Mouse (Mus musculus) cortical plate, adult 2 months (tissue): ENCODE measurements around the gene Kcmf1. TPM values are rescaled to one million over a fixed set of nuclear protein-coding genes. Genes with fewer than 3 reads are reported as not detected.

Source experiments
- H3K27ac ChIP-seq: fragments of 200-500 bp; 2 replicates; pipeline ENCODE4 v1.5.1; 2012; ENCODE audit warnings: low read length, control low read depth, inconsistent platforms; ENCODE audit not compliant: insufficient read depth
- H3K4me1 ChIP-seq: fragments of 200-500 bp; 2 replicates; pipeline ENCODE4 v1.6.1; 2011; ENCODE audit warnings: low read length; ENCODE audit not compliant: control insufficient read depth, insufficient read depth
- H3K4me3 ChIP-seq: fragments of 200-500 bp; 2 replicates; pipeline ENCODE4 v1.5.1; 2011; ENCODE audit warnings: mild to moderate bottlenecking, low read length, control low read depth; ENCODE audit not compliant: insufficient read depth
- CTCF ChIP-seq: fragments of 200-500 bp; IDR thresholded peaks from 2 replicates; pipeline ENCODE4 v1.5.1; 2011; ENCODE audit warnings: mild to moderate bottlenecking, control low read depth, low read length; ENCODE audit not compliant: insufficient read depth; ENCODE audit errors: extremely low read depth
- POLR2A ChIP-seq: fragments of 200-500 bp; IDR thresholded peaks from 2 replicates; pipeline ENCODE4 v1.6.1; 2011; ENCODE audit warnings: mild to moderate bottlenecking, low read length, control low read depth; ENCODE audit not compliant: insufficient read depth; ENCODE audit errors: extremely low read depth
- polyA plus RNA-seq: library from polyadenylated mRNA; depleted of rRNA; stranded (reverse); fragments of >200 nt; gene quantifications from 2 replicates; pipeline ENCODE4 v1.2.3, GENCODE M21; 2012

Gene Kcmf1
- polyA plus RNA-seq, 1 experiment, result 80.4 TPM

DNA sequence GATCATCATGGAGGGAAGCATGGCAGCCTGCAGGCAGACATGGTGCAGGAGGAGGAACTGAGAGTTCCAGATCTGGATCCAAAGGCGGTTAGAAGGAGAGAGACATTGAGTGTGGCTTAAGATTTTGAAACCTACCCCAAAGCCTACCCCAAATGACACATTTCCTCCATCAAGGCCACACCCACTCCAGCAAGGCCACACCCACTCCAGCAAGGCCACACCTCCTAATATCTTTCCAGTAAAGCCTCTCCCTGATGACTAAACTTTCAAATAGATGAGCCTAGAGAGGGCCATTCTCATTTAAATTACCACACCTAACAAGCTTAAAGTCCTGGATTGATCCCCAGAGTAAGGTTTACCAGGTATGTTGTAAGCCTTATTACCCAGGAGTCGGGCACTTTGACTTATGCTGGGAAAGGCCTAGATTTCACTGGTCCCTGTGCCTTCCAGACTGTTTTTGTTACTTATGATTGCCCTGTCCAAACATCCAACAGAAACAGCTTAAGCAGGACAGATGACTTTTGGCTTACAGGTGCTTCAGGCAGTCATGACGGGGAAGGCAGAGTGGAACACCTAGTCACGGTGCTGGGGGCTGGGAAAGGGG is 30.1 kb upstream of the Kcmf1 start:
- H3K4me1 ChIP-seq, result no peaks in the 10 kb centered on the region
- H3K4me3 ChIP-seq, result no peak overlapping the region
- no peak for TF ChIP-seq CTCF
- no peak for TF ChIP-seq POLR2A
- H3K27ac ChIP-seq, result no peak overlapping the region

DNA sequence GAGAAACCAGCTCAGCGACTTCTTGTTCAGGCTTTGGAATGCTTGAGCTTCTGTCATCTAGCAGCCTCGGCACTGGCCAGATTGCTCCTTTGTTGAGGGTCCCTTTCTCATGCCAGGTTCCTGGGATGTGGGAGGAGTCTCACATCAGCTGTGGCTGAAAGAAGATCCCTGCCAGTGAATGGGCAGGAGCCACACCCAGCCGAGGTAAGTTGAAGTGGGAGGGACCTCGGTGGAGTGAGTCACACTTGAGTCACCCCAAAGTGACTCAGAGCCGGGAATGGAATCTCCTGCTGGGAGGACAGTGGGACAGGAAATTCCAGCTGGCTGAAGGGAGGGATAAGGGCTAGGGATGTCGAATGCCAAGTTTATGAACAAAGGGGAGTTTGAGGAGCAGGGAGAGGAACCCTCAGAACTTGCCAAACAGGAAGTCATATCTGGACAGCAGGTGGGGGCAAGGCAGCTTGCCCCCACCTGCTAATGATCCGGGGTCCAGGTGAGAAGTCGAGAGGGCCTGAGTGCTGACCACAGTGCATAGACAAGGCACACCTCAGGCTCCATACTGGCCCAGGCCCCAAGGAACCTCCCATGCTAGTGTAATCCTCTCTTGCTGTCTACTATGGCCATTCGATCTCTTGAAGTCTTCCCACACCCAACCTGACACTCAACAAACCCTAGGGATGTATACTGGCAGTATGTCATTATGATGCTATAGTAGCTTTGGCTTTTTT is 27.1 kb upstream of the Kcmf1 start:
- H3K4me1 ChIP-seq, result no peaks in the 10 kb centered on the region
- no peak for TF ChIP-seq POLR2A
- no peak for TF ChIP-seq CTCF
- H3K4me3 ChIP-seq, result no peak overlapping the region
- H3K27ac ChIP-seq, result no peak overlapping the region

DNA sequence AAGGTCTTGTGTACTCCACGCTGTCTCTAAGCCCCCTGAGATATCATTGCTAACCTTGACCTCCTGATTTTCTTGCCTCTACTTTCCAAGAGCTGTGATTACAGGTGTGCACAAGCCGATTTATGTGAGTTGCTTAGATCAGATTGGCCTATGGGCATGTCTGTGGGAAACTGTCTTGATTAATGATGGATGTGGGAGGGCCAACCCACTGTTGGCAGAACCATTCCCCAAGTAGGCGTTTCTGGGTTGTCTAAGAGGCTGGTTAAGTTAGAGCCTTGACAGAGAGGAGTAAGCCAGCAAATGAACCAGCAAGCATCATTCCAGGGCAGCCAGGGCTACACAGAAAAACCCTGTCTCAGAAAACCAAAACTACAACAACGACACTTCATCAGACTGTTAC is 26.3 kb upstream of the Kcmf1 start:
- H3K27ac ChIP-seq, result no peak overlapping the region
- no peaks in the 10 kb centered on the region for H3K4me1 ChIP-seq
- H3K4me3 ChIP-seq, result no peak overlapping the region
- TF ChIP-seq CTCF (no peak), POLR2A (no peak)

DNA sequence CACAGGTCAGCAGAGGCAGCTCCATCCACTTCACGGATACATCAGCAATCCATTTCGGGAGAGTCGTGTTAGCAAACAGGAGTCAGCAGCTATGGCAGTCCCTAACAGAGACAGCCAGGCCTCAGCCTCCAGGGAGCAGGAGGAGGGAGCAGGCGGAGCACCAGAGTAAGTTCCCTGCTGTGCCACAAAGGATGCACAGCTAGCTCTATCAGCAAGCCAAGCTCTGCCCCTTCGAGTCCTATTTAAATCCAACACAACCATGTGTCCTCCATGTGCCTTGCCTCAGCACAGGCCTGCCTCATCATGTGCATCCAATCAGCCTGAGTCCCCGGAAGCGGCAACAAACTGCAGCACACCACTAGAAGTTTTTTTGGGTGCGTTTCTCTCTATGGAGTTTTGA is 23.6 kb upstream of the Kcmf1 start:
- H3K4me1 ChIP-seq, result no peaks in the 10 kb centered on the region
- H3K27ac ChIP-seq, result no peak overlapping the region
- no peak overlapping the region for H3K4me3 ChIP-seq
- TF ChIP-seq POLR2A (no peak), CTCF (no peak)

DNA sequence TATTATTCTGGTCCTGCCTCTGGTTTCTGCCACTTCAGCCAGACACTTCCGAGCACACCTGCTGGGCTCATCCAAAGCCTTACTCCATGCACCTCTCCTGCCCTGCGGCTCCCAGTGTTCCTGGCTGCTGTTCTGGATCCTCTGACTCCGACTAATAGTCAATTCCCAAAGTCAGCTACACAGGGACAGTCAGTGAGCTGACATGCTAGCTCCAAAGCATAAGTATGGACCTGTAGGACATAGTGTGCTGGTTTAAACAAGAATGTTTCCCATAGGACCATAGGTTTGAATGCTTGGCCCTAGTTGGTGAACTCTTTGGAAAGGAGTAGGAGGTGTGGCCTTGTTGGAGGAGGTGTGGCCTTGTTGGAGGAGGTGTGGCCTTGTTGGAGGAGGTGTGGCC is 21.3 kb upstream of the Kcmf1 start:
- Histone ChIP-seq H3K27ac (no peak overlapping the region), H3K4me3 (no peak overlapping the region), H3K4me1 (no peaks in the 10 kb centered on the region)
- no peak for TF ChIP-seq POLR2A

DNA sequence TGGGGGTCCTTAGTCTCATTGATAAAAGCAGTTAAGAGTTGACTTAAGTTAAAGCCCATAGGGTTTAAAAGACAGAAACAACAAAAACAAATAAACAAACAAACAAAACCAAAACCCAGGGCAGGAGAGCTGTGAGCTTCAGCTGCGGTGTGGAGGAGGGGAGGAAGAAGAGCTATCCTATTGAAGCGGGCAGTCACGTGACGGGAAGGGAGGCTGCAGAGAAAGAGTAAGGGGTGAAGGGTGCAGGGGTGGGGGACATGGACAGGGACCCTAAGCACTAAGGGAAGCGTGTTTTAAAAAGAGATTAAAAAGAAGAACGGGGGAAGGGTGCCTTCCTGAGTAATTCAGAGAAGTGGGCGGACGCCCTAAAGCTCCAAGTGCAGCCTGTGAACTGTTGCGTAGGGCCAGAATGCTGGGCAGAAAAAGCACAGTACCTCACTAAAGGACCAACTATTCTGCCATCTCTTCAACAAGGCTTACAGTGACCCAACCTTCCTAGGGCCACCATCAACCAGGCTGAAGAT is 18.8 kb upstream of the Kcmf1 start:
- TF ChIP-seq POLR2A (no peak), CTCF (no peak)
- no peaks in the 10 kb centered on the region for H3K4me1 ChIP-seq
- H3K27ac ChIP-seq, result no peak overlapping the region
- H3K4me3 ChIP-seq, result no peak overlapping the region

DNA sequence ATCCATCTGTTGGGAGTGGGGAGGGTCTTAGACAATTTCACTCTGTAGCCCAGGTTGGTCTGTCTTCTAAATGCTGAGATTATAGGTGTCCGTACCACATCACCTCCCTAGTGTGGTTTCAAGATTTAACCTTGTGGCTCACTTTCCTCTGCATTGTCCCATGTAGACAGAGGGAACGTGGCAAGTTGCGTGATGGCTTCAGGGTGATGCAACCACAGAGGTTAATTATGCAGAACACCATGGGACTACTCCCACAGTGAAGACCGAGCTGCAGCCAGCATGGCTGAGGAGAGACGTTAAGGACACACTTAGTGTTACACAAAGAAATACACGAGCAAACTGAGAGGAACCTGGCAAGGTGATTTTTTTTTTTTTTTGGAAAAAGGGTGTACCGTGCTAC is 16.6 kb upstream of the Kcmf1 start:
- no peak overlapping the region for H3K4me3 ChIP-seq
- H3K4me1 ChIP-seq, result no peaks in the 10 kb centered on the region
- H3K27ac ChIP-seq, result no peak overlapping the region
- no peak for TF ChIP-seq POLR2A
- TF ChIP-seq CTCF, result no peak

DNA sequence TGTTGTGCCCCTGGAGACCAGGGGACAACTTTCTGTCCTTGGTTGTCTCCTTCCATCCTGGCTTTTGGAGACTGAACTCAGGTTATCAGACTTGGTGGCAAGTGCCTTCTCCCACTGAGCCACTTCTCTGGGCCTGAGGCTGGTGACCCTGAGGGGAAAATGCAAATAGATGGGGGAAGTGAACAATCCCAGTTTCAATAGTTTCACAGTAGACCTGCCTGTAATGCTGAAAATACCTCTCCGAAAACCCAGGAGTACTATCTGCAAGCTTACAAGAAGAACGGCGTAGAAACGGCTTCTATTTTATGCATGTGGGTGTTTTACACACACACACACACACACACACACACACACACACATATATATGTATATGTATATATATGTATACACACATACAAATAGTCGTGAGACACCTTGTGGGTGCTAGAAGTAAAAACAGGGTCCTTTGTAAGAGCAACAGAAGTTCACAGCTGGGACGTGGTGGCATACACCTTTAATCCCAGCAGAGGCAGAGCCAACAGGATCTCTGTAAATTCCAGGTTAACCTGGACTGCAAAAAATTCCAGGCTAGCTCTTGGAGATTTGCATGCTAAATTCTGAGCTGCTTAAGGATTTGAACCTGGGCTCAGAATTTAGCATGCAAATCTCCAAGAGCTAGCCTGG is 14.4 kb upstream of the Kcmf1 start:
- H3K4me1 ChIP-seq, result no peaks in the 10 kb centered on the region
- no peak overlapping the region for H3K4me3 ChIP-seq
- H3K27ac ChIP-seq, result no peak overlapping the region
- TF ChIP-seq POLR2A (no peak), CTCF (no peak)

DNA sequence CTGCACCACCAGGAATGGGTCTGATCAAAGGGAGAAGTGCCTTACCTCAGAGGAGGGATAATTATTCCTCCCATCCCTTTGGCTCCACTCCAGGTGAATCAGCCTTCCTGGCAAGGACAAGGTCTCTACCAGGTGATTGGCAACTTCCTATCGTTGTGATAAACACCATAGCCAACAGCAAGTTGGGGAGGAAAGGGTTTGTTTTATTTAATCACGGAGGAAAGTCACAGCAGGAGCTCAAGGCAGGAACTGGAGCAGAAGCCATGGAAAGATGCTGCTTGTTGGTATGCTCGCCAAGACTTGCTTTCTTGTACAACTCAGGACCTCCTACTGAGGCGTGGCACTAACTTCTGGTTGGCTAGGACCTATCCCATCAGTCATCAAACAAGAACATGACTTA is 11.5 kb upstream of the Kcmf1 start:
- TF ChIP-seq CTCF (no peak), POLR2A (no peak)
- Histone ChIP-seq H3K27ac (no peak overlapping the region), H3K4me1 (no peaks in the 10 kb centered on the region), H3K4me3 (no peak overlapping the region)

DNA sequence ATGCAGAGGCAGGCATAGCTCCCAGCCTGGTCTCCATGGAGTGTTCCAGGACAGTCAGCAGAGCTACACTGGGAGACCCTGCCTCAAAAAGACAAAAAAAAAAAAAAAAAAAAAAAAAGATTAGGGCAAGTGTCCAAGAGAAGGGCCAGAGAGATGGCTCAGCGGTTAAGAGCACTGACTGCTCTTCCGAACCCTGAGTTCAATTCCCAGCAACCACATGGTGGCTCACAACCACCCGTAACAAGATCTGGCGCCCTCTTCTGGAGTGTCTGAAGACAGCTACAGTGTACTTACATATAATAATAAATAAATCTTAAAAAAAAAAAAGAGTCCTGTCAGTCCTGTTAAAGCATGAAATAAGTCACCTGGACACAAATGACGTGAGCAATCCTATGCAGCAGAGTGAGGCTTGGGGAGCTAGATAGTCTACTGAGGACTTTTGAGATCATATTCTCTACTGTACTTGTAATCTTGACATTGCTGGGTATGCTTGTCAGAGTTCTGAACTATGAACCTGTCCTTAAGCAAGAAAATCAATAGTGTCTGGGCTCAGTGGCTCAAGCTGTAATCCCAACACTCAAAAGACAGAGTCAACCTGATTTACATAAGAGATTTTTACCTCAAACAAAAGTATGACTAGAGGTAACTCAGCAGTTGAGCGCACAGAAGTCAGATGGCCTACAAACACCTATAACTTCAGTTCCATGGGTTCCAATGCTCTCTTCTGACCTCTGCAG is 2.6 kb upstream of the Kcmf1 start:
- H3K4me3 ChIP-seq, result no peak overlapping the region
- H3K4me1 ChIP-seq, result peaks cover 3% of the 10 kb centered on the region; the same call in 1 of the 2 replicates
- TF ChIP-seq POLR2A (no peak), CTCF (no peak)
- H3K27ac ChIP-seq, result no peak overlapping the region
